Mouse (Mus musculus): Measurements from ENCODE around the gene A630023A22Rik.

Gene A630023A22Rik

DNA sequence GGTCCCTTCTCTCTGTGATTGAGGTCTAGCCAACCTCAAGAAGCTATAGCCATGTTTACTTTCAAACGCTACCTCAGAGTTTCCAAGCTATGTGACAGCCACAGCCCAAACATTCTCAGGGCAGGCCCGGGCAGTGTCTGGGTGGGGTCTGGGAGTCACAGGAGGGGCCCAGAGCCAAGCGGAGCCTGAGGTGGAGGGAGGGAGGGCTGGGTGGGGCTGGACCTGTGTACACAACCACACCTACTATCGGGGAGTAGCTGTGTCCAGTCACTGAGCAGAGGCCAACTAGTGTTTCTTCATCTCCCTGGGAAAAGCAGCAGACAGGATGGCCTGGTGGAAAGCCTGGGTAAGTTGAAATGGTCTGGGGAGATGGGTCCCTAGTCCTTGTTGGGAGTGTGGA lies 16.8 kb downstream of the A630023A22Rik start, which contains the start of gene Anxa8:
Anxa8 (plus strand) TSS at position 251 of the 400 bp plus-strand sequence.
- peak; percentile 22 for DNase-seq

DNA sequence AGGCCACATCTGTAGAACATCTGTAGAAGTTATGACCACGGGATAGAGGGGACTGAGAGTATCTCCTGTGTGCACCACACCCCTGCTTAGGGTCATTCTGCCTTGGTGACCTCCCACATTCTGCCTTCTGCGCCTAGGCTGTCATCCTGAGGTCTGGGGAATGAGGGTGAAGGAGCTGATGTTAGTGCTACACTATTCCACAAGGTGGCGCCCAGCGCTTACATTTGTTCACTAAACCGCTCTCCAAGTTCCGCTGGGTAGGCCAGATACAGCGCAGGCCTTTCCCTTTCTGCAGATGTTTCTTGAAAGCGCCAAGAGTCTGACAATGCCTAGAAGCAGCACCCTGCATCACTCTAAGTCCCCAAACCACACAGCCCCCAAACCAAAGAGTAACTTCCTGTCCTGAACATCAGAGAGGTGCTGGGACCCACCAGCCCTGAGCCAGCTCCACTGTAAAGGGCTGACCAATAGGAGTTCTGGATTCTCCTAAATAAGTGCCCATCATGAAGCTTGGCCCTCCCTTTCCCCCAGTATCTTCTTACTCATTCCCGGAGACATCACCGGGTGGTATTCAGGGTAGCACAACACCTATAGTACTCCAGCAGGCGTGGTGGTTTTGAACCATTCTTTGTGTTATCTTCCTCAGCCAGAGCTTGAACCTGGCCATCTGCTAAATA lies 22.1 kb downstream of the A630023A22Rik start:
- peak; percentile 83 for DNase-seq

DNA sequence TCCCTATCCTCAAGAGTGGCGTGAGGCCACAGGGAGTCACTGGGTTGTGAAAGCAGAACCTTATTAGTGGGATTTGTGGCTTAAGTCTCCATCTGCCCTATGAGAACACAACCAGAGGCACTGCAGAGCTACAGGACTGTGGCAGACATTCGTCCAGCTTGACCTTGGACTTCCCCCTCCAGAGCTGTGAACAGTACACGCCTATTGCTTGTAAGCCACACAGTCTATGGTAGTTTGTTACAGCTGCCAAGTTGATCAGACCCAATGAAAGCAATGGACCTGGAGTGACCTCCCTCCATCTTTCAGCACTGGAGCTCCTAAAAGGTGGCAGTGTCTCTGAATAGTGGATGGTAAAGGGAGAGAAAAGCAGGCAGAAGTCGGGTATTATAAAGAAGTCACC lies 24.3 kb downstream of the A630023A22Rik start:
- DNase-seq: no peak

DNA sequence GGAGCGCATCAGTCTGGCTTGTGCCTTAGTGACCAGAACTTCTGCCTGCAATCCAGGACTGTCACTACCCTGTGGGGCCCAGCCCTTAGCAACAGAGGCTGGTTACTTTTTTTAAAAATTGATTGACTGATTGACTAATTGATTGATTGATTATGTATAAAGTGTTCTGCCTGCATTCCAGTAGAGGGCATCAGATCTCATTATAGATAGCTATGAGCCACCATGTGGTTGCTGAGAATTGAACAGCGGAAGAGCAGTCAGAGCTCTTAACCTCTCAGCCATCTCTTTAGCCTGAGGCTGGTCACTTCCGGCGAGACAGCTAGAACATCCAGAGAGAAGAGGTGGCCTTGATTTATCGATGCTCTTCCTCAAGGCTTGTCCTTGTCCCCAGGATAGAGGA lies 25.3 kb downstream of the A630023A22Rik start:
- DNase-seq: no peak

DNA sequence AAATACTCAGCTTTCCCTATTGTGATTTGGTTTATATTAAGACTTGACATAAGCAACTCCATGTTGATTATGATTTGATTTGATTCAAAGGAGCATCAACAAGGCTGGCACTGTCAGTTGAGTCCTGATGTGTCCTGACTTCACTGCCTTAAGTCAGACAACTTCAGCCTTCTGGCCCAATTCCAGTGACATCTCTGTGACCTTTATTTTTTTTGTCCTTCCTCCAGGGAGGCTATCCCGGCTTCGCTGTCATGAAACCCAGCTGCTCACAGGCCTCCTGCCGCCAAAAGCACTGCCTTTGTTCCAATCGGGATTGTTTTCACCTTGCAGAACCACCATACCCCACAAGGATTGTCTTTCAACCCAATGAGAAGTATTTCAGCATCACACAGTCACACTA lies 27.2 kb downstream of the A630023A22Rik start:
- DNase-seq: no peak

DNA sequence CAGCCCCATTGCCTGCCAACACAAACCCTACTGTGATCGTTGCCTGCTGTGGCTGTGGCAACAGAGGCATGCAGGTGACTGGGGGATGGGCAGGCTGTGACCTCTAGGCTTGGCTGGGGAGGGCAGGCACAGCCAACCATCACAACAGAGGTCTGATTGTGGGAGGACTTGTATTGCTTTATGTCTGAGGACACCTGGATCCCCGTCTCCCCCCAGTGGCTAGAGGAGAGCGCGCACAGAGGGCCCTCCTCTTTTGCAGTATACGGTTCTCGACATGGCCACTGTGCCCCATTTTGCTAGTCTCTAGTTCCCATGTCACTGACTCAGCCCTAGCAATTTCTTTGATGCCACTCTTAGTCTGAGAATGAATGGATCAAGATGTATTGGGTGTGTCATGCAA lies 30.9 kb downstream of the A630023A22Rik start:
- no peak for DNase-seq

DNA sequence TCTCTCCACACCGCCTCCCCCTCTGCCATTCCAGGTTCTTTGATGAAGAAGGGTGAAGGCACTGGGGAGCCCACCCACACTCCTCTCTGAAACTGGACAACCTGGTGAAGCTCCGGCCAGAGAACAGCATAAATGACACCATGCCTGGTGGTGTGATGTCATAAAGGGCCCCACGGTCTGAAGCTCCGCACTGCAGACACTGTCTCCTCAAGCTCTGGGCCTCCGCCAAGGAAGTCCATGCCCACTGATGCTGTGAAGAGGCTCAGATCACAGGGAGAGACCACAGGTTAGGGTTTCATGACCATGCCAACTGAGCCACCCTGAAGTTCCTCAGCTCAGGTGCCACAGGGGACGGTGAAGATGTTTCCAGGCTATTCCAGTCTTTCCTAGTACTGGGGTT lies 50.0 kb downstream of the A630023A22Rik start, which contains the start of gene Antxrl:
Antxrl (plus strand) TSS at position 192 of the 400 bp plus-strand sequence.
- DNase-seq: no peak

DNA sequence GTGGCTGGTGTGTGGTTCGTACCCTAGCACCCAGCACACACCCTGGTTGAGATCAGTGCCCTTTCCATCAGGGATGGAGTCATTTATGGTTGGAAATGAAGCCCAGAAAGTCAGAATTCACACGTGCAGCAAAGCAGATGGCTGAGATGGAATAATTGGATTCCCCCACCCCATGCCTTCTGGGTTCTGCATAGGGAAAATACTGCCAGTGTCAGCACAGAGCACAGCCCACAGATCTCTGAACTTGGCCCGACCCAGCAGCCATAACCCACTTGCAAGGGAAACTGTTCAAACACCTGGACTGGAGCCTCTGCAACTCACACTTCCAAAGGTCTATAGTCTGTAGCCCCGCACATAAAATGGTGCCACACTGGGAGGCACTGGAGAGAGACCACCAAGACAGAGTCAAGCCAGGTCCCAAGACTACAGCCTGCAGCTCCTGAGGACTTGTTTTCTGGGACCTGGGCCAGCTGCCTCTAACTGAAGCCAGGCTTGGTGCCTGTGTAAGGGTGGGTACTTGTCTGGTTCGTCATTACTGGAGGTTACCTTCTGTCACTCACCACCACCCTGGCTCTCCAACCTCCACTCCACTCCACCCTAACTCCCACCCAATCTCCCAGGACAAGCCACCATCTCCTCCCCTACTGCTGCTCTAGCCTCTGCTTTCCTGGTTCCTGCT lies 52.3 kb downstream of the A630023A22Rik start:
- DNase-seq: no peak

DNA sequence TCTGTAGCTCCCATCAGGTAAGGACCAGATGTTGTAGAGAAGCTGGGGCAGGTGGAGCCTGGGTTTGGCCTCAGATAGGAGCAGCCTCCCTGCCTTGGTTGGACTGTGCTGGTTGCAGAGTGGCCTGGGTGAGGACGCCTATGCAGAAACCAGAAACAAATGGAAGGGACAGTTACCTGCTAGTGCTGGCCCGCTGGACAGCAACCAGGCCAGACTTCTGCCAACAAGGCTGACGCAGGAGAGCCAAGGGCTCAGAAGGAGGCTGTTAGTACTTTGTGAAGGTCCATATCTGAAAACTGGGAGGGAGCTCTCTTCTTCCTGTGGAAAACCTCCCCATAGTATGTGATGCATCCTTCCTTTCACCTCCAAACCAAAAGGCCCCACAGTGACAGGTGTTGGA lies 59.2 kb downstream of the A630023A22Rik start:
- no peak for DNase-seq

DNA sequence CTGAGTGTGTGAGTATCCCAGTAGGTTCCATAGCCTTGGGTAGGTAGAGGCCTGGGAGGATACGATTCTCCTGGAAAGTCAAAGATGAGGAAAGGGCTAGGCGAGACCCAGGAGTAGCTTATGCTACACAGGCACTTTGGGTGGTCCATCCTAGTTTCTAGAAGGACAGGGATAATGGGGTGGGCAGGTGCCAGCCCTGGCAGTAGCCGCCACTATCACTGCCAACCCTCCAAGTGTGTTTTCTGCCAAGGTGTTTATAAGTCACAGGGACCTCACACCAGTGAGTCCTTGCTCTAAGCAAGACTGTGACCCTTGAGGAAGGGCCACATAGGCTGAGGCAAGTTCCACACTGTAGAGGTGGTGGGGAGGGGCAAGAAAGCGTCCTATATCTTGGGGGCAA lies 61.3 kb downstream of the A630023A22Rik start:
- DNase-seq: no peak

DNA sequence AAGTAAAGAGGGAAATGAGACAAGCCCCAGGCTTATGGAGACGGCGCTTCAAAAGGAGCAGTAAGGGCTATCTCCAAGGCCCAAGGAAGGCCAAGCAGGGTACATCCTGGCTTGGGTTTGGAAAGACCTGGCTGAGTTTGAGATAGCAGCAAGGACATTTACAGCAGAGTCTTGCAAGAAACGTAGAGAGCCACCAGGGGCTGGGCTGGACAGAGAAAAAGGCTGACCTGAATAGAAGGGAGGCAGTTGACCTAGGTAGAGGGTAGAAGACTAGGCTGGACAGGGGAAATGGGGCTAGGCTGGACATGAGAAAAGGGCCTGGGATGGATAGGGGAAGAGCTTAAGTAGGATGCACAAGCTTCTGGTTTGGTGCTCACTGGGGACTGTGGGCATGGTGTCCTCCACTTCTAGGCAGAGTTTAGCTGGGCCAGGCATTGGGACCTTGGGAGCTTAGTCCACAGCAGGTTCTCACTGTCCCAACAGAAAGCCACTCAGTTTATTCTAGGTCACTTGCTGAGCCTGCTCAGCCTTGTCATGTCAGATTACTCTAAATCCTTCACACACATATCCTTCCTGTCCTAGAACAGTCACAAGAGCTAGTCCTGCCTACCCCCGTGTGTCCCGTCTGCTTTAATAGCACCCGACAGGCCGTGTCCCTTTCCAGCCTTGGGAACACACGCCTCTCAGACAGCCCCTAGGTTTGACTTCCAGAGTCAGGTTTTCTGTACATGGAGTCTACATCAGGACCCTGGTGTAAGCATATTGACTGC lies 68.5 kb downstream of the A630023A22Rik start:
- no peak for DNase-seq

DNA sequence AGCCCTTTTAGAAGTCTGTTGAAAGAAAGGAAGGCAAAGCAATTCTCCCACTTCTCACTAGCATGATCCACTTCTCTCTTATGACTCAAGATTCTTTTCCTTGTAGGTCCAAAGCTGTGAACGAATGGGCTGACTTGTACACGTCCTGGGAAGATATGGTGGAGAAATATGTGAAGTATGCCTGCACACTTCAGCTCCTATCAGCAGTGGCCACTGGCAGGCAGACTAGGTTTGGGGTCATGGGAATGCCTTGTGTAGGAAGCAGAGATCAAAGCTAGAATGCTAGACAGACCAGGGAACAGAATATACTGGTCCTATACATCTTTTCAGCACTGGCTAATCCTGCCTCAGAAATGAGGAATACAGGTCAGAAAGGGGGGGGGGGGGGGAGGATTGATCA lies 75.8 kb downstream of the A630023A22Rik start:
- no peak for DNase-seq

DNA sequence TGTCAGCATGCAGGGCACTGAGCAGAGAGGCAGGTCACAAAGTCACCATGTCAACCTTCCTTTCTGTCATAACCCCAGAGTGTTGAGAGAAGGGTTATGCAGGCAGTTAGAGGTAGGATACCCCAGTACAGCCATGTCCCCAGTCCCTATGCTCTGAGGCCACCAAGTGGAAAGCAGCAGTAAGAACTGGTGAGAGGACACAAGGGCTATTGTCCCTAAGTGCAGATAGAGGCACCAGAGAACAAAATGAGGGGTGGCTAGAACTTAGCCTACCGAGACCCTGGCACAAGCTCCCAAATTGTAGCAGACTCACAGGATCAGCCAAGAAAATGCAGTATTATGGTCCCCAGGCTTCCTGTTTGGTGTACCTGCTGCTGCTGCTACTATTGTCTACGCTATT lies 85.6 kb downstream of the A630023A22Rik start:
- DNase-seq: no peak

DNA sequence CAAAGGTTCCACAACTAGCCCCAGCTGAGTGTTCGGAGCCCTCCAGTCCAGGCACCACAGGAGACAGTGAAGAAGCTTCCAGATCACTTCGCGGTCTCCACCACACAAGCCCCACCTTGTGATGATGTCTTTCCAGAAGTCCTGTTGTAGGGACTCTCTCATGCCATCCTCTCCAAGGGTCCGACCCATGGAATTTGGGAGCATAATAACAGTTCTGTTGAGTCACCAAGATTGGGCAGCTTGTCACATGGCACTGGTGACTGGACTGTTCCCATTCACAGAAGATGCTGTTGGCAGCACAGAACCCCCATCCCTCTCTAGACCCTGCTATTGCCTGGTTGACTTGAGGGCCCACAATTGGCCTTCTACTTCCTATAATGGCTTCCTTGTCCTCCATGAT lies 86.2 kb downstream of the A630023A22Rik start, which contains the start of gene Gm5460:
Gm5460 (plus strand) TSS at position 378 of the 400 bp plus-strand sequence.
- DNase-seq: no peak

DNA sequence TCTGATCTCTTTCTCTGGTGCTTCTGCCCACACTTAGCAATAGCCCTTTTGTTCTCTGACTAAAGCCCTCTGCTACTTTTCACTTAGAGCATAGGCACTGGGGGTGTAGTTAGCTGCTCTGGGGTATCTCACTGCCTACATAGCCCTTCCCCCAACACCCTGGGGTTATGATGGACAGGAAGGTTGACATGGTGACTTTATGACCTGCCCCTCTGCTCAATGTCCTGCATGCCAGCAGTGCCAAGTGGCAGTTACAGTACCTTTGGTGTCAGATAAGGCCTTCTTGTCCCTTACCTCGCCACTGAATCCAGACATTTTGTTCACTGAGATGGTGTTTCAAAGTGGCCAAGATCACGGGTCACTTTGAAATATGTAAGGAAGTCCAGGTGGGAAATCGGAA lies 87.5 kb downstream of the A630023A22Rik start, which contains the start of gene Gm30083:
Gm30083 (minus strand) TSS at position 120 of the 400 bp plus-strand sequence.
- no peak for DNase-seq

DNA sequence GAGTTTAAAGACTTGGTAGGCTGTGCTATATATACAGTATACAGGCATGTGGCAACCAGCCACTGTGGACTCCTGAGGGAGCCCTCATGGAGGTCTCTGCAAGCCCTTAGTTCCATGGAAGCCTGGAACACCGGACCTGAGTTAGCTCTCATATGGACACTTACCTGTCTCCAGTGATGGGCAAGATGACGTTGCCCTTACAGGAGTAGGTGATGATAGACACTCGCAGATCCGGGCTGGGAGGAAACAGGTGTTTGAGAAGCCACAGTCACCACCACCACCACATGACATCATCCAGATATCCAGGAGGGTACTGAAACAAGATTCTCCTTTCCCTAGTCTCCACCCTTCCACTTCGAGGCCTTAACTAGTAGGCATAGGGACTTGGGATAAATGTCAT lies 100.2 kb downstream of the A630023A22Rik start:
- DNase-seq: no peak

DNA sequence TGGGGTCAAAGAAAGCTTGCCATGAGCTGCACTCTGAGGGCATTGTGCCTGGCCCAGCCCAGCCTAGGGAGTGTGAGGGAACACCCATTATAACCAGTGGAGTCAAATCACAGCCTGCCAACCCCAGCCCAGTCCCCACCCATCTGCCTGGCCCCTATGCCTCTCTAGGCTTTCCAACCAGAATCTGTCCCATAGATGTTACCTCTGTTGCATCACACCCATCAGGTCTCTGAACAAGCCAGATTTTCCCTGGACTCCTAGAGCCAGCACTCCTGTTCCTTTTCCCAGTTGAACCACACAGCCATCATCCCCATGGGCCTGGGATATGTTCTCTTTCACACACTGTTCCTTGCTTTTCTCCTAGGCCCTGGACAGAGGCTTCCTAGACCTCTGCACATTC lies 101.1 kb downstream of the A630023A22Rik start:
- DNase-seq: no peak

All from lung, postnatal 14 days (tissue).